Mouse (Mus musculus): ENCODE data around the gene Lamtor2. TPM values are rescaled to one million over a fixed set of nuclear protein-coding genes. Genes with fewer than 3 reads are reported as not detected.

Gene Lamtor2
- 114 TPM for polyA plus RNA-seq (2017; shearing (Covaris generic))

DNA sequence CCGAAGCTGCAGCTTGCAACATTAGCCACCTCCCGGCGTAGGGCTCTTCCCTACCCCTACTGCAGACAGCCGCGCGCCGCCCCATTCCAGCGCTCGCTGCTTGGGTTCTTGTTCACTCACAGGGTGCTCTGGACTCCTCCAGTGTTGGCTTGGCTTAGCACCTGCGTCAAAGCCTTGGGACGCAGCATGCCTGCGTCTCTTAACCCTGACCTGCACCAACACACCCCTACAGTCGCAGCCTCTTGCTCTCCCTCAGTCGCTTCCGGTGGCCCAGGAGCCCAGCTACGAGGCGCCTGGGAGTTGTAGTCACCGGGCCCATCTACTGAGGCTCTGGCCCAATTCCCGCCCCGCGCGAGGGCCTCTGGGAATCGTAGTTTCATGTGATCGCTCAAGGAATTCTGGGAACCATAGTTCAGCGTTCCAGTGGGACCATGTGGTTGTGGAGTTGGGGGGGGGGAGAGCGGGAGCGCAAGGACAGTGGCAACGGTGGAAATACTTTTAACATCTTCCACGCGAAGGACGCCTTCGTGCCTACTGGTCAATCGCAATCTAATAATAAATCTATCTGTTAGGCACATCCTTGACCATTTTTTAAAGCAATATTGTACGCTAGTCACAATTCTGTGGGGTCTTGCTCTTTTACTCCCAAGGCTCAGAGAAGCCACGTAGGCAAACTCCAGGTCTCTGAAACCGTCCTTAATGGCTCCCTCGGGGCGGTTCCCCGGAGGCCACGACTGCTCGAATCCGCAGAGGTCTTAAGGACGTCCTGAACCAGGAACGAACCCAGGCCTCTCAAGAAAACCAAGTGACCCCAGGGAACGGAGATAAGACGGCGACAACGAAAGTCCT lies at the start of gene Lamtor2:
Gene Lamtor2 (minus strand): TSS at position 399 of the 849 bp plus-strand sequence.

DNA sequence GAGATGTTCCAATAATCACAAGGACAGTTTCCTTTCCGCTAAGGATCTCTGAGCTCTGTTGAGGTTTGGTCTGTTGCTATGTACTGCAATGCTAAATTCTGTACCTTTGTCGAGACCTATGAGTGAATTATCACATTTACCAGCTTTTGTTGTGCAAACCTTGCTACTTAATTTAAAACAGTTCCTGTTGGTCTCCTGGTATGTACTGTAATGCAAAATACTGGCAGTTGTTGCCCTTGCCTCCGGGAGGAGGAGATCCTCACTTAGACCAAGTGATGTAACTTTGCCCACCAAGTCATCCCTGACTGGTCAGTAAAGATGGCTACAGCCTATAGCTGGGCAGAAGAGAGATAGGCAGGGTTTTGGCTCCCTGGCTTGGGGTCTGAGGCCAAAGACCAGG lies 22.7 kb upstream of the Lamtor2 start, which contains the start of gene Ssr2:
Gene Ssr2 (plus strand): TSS at position 337 of the 400 bp plus-strand sequence.

DNA sequence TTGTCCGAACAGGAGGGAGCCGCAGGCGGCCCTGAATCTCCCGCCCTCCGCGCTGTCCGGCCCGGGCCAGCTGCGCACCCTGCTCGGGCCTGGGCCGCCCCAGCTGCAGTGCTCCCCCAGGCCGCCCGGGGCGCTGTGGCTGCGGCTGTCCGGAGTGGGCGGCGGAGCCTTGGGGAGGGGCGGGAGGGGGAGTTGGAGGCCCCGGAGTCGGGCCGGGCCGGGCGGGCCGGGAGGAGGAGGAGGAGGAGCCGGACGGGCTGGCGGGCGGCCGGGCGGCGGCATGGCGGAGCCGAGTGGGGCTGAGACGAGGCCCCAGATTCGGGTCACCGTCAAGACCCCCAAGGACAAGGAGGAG lies 628 bp upstream of the Lamtor2 start, which contains the start of gene Ubqln4:
Gene Ubqln4 (plus strand): TSS at position 234 of the 355 bp plus-strand sequence.

DNA sequence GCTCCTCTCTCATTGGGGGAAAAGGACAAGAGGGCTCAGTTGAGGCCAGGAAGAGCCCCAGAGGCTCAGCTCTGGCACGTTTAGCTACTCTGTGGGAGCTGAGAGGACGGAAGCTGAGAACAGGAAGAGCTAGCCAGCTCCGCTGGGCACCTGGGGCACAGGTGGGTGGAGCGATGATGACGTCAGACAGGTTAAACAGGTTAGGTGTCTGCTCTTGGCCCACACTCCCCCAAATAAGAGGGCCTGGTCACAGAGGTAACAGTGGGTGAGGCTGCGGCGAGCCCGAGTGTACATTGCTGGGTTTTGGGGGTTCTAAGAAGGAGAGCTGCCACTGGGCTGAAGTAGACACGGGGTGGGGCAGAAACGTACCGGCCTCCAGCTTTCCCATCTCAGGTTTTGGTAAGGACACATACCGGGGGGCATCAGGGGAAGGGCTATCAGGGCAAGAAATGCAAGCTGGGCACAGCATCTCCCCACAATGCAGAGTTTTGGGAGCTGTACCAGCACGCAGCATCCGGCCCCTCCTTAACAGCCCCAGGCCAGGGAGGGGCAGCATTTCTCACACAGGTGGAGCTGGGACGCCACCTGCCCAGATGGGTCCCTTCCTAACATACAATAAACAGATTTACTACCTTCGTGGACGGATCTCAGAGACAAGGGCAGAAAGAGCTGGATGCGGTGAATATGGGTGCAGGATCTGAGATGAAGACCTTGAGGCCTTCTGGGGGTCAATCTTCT lies 4.5 kb downstream of the Lamtor2 start, which contains the start of gene Rab25:
Gene Rab25 (minus strand): TSS at position 121 of the 738 bp plus-strand sequence.

DNA sequence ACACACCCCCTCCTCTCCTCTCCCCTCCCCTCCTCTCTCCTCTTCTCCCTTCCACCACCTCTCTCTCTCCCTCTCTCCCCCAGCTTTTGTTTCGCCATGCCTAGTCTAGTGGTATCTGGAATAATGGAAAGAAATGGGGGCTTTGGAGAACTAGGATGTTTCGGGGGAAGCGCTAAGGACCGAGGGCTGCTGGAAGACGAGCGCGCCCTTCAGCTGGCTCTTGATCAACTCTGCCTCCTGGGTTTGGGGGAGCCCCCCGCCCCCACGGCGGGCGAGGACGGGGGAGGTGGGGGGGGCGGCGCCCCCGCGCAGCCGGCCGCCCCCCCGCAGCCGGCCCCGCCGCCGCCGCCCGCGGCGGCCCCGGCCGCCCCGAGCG lies 20.6 kb downstream of the Lamtor2 start, which contains the start of gene Mex3a:
Gene Mex3a (plus strand): TSS at position 97 of the 376 bp plus-strand sequence.

DNA sequence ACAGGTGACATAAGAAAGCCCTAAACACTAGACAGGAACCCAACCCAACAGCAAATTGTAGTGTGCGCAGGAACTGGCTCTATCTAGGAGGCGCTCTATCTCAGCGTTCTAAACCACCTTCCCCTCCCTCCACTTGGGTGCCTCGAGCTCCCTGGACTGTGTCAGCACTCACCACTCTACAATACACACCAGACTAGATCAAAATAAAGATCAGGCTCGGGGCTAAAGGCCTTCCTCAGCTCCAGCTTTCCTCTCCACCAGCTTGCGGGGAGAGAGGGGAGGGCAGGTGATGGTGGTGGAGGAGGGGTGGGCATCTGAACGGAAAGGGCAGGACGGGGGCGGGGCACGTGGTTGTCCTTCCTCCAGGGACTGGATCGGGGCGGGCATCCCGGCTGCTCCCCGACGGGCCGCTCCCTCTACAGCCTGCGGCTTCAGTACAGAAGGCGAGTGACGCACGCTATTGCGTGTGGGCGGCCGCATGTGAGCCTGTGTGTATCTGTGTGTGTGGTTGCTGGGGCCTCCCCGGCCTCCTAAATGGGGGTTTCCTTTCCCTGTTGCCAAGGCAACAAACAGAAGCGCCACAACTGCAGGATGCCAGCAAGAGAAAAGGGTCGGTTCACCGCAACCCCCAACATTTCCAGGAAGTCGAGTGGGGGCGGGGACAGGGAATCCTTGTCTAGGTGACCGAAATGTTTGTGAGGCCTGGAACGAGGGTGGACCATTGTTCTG lies 43.0 kb downstream of the Lamtor2 start, which contains the start of gene Lmna:
Gene Lmna (minus strand): TSS at position 265 of the 729 bp plus-strand sequence.

Other genes starting within 250 kb of the Lamtor2 start
- 174 TPM for gene Glmp, start 228.1 kb downstream of the Lamtor2 start, polyA plus RNA-seq (2017; shearing (Covaris generic))
- gene Tmem79, start 216.9 kb downstream of the Lamtor2 start, polyA plus RNA-seq (2017; shearing (Covaris generic)) = 0.31 TPM
- gene Smg5, start 216.8 kb downstream of the Lamtor2 start, polyA plus RNA-seq (2017; shearing (Covaris generic)) = 51.1 TPM
- not detected for gene Paqr6, start 188.5 kb downstream of the Lamtor2 start, polyA plus RNA-seq (2017; shearing (Covaris generic))
- gene Bglap3, start 180.3 kb downstream of the Lamtor2 start, polyA plus RNA-seq (2017; shearing (Covaris generic)) = not detected
- gene Bglap2, start 174.4 kb downstream of the Lamtor2 start, polyA plus RNA-seq (2017; shearing (Covaris generic)) = not detected
- gene Bglap, start 168.6 kb downstream of the Lamtor2 start, polyA plus RNA-seq (2017; shearing (Covaris generic)) = not detected
- gene Pmf1, start 142.7 kb downstream of the Lamtor2 start, polyA plus RNA-seq (2017; shearing (Covaris generic)) = 33.5 TPM
- 12.7 TPM for gene Slc25a44, start 127.9 kb downstream of the Lamtor2 start, polyA plus RNA-seq (2017; shearing (Covaris generic))
- gene Sema4a, start 91.9 kb downstream of the Lamtor2 start, polyA plus RNA-seq (2017; shearing (Covaris generic)) = 109 TPM
- 125 TPM for gene Lmna, start 43.1 kb downstream of the Lamtor2 start, polyA plus RNA-seq (2017; shearing (Covaris generic))
- not detected for gene Mex3a, start 20.7 kb downstream of the Lamtor2 start, polyA plus RNA-seq (2017; shearing (Covaris generic))
- not detected for gene Rab25, start 4.8 kb downstream of the Lamtor2 start, polyA plus RNA-seq (2017; shearing (Covaris generic))
- gene Ubqln4, start 684 bp upstream of the Lamtor2 start, polyA plus RNA-seq (2017; shearing (Covaris generic)) = 31.1 TPM
- gene Ssr2, start 22.8 kb upstream of the Lamtor2 start, polyA plus RNA-seq (2017; shearing (Covaris generic)) = 56.5 TPM
- gene Arhgef2, start 52.9 kb upstream of the Lamtor2 start, polyA plus RNA-seq (2017; shearing (Covaris generic)) = 74.7 TPM
- not detected for gene Rxfp4, start 100.1 kb upstream of the Lamtor2 start, polyA plus RNA-seq (2017; shearing (Covaris generic))
- 149 TPM for gene Khdc4, start 132.7 kb upstream of the Lamtor2 start, polyA plus RNA-seq (2017; shearing (Covaris generic))
- 23.7 TPM for gene Rit1, start 163.8 kb upstream of the Lamtor2 start, polyA plus RNA-seq (2017; shearing (Covaris generic))
- 35.6 TPM for gene Syt11, start 222.1 kb upstream of the Lamtor2 start, polyA plus RNA-seq (2017; shearing (Covaris generic))